Mouse (Mus musculus) cerebellum, adult 2 months (tissue): Measurements from ENCODE around the gene Arpp21.

Source experiments
- CTCF ChIP-seq: fragments of 200-500 bp; IDR thresholded peaks from 2 replicates; pipeline ENCODE4 v1.5.1; 2011; ENCODE audit warnings: low read depth, mild to moderate bottlenecking, control low read depth, low read length, moderate library complexity, borderline replicate concordance; ENCODE audit not compliant: insufficient read depth
- POLR2A ChIP-seq: fragments of 200-500 bp; IDR thresholded peaks from 2 replicates; pipeline ENCODE4 v1.6.1; 2011; ENCODE audit warnings: low read length, control low read depth, borderline replicate concordance; ENCODE audit not compliant: insufficient read depth

DNA sequence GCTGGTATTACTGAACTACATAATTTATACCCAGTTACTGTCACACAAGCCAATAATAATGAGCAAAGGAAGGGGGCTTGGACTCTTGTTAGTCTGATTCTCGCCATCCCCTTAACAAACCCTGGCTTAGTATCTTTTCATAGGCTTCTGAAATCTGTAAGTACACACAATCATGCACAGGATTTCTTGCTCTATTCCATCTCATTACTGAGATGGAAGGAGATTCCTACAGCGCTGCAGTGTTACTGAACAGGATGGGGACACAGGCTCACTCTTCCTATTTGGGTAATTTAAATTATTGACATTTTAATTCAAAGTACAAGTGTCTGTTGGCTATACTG, 132.9 kb downstream of the Arpp21 start:
- no peak for TF ChIP-seq POLR2A
- TF ChIP-seq CTCF = no peak
